Comparison of ENCODE assay signal across 8 mouse cellular contexts in the genomic region with DNA sequence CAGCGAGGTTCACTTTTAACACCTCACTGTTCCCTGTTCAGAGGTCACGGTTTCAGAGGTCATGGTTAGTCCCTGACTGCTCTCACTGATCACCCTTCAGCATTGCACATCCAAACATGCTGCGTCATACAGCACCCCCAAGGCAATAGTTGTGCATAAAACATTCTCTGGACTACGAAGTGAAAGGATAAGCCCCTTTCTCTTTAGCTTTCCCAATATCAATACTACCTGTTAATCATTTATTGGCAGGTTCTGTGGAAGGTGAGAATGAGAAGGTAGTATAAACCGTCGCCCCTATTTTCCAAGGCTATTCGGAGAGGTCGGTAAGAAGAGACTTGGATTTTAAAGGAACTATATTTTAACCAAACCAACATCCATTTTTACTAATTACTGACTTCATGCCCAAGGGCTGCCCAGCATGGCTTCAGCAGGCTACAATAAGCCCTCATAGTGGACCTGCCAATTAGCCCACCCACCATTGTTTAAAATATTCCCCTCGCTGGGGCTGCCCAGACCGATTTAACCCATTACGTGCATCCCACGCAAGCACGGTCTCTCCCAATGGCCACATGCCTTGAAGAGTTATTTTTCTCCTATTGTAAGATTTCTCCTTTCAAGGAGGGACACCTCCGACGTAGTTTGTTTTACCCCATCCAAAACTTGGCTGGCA. TPM values are rescaled to one million over a fixed set of nuclear protein-coding genes. Genes with fewer than 3 reads are reported as not detected.
DNase-seq lines count a peak whose midpoint lies in the region; ATAC-seq and TF ChIP-seq lines count a peak whose summit lies in the region.

No protein-coding gene starts in this region.

- no peak overlapping the region for H3K27ac ChIP-seq in neural tube, embryonic 11.5 days (ENCODE audit: low read depth, low read length)
- peak overlapping the region; percentile 48; the same call in 1 of the 2 replicates for H3K27ac ChIP-seq in heart, embryonic 16.5 days (ENCODE audit: low read length)
- H3K27ac ChIP-seq in limb, embryonic 14.5 days (replicated peaks; ENCODE audit: low read depth, low read length), result peak overlapping the region; percentile 33
- no peak overlapping the region for H3K27ac ChIP-seq in neural tube, embryonic 14.5 days (ENCODE audit: low read depth, low read length)

- H3K4me3 ChIP-seq in neural tube, embryonic 11.5 days (ENCODE audit: low read depth, low read length), result peak overlapping the region; percentile 57
- peak overlapping the region; percentile 93 for H3K4me3 ChIP-seq in heart, embryonic 16.5 days (ENCODE audit: low read length)
- H3K4me3 ChIP-seq in limb, embryonic 14.5 days (replicated peaks; ENCODE audit: low read length), result peak overlapping the region; percentile 73
- H3K4me3 ChIP-seq in neural tube, embryonic 14.5 days (ENCODE audit: low read depth, low read length), result peak overlapping the region; percentile 71

- H3K4me1 ChIP-seq in neural tube, embryonic 11.5 days (ENCODE audit: control insufficient read depth, insufficient read depth, low read length), result no peaks in the 10 kb centered on the region
- no peaks in the 10 kb centered on the region for H3K4me1 ChIP-seq in heart, embryonic 16.5 days (ENCODE audit: control insufficient read depth, insufficient read depth, low read length)
- 0 out of 2 replicates have a peak, but pooled peaks cover 7% of the 10 kb centered on the region for H3K4me1 ChIP-seq in limb, embryonic 14.5 days (ENCODE audit: control insufficient read depth, insufficient read depth, low read length)
- H3K4me1 ChIP-seq in neural tube, embryonic 14.5 days (ENCODE audit: control insufficient read depth, insufficient read depth, low read length), result no peaks in the 10 kb centered on the region

- no peaks in the 10 kb centered on the region for H3K9me3 ChIP-seq in neural tube, embryonic 11.5 days (ENCODE audit: control insufficient read depth, low read length)
- no peaks in the 10 kb centered on the region for H3K9me3 ChIP-seq in heart, embryonic 16.5 days (replicated peaks; ENCODE audit: control insufficient read depth, low read length)
- no peaks in the 10 kb centered on the region for H3K9me3 ChIP-seq in limb, embryonic 14.5 days (ENCODE audit: control insufficient read depth, low read length)
- no peaks in the 10 kb centered on the region for H3K9me3 ChIP-seq in neural tube, embryonic 14.5 days (ENCODE audit: control insufficient read depth, low read length)

- no peak for TF ChIP-seq POLR2A in limb, embryonic 14.5 days (IDR thresholded peaks at IDR 0.05; ENCODE audit: borderline replicate concordance, extremely low read depth, insufficient read depth, insufficient read length)

- H3K36me3 ChIP-seq in neural tube, embryonic 11.5 days (ENCODE audit: control insufficient read depth, insufficient read depth, low read length), result no peaks in the 10 kb centered on the region
- H3K36me3 ChIP-seq in heart, embryonic 16.5 days (ENCODE audit: control insufficient read depth, insufficient read depth), result no peaks in the 10 kb centered on the region
- H3K36me3 ChIP-seq in limb, embryonic 14.5 days (ENCODE audit: control insufficient read depth, insufficient read depth, low read length), result no peaks in the 10 kb centered on the region
- no peaks in the 10 kb centered on the region for H3K36me3 ChIP-seq in neural tube, embryonic 14.5 days (ENCODE audit: control insufficient read depth, insufficient read depth, low read length)

- H3K27me3 ChIP-seq in neural tube, embryonic 11.5 days (ENCODE audit: control insufficient read depth, insufficient read depth, low read length), result no peaks in the 10 kb centered on the region
- H3K27me3 ChIP-seq in heart, embryonic 16.5 days (ENCODE audit: control insufficient read depth, insufficient read depth, low read length), result no peaks in the 10 kb centered on the region
- no peaks in the 10 kb centered on the region for H3K27me3 ChIP-seq in limb, embryonic 14.5 days (ENCODE audit: control insufficient read depth, insufficient read depth, low read length)
- H3K27me3 ChIP-seq in neural tube, embryonic 14.5 days (ENCODE audit: control insufficient read depth, insufficient read depth, low read length), result no peaks in the 10 kb centered on the region

- 9% methylated on average over 15 of the region's 15 CpGs for WGBS in neural tube, embryonic 11.5 days
- 12% methylated on average over 15 of the region's 15 CpGs for WGBS in heart, embryonic 16.5 days
- 8% methylated on average over 15 of the region's 15 CpGs for WGBS in limb, embryonic 14.5 days
- 6% methylated on average over 15 of the region's 15 CpGs for WGBS in neural tube, embryonic 14.5 days

- peak; percentile 75 for ATAC-seq in neural tube, embryonic 11.5 days (ENCODE audit: insufficient read depth, low FRiP score, low TSS enrichment)
- peak; percentile 23; the same call in 1 of the 2 replicates for ATAC-seq in heart, embryonic 16.5 days (replicated peaks; ENCODE audit: extremely low read depth, insufficient read depth, low FRiP score)
- ATAC-seq in limb, embryonic 14.5 days (ENCODE audit: low FRiP score, low read depth), result peak; percentile 45
- peak; percentile 76; the same call in 1 of the 2 replicates for ATAC-seq in neural tube, embryonic 14.5 days (ENCODE audit: low read depth)

- H3K9ac ChIP-seq in neural tube, embryonic 11.5 days (ENCODE audit: low read length), result peak overlapping the region; percentile 71
- peak overlapping the region; percentile 88 for H3K9ac ChIP-seq in heart, embryonic 16.5 days (ENCODE audit: low read length)
- H3K9ac ChIP-seq in limb, embryonic 14.5 days (ENCODE audit: low read depth, low read length, severe bottlenecking), result peak overlapping the region; percentile 78
- H3K9ac ChIP-seq in neural tube, embryonic 14.5 days (replicated peaks; ENCODE audit: low read depth, low read length), result peak overlapping the region; percentile 49; the same call in 1 of the 2 replicates

- H3K4me2 ChIP-seq in neural tube, embryonic 11.5 days (ENCODE audit: low read depth), result peak overlapping the region; percentile 61
- H3K4me2 ChIP-seq in heart, embryonic 16.5 days (ENCODE audit: low read depth, low read length), result peak overlapping the region; percentile 88
- H3K4me2 ChIP-seq in limb, embryonic 14.5 days (replicated peaks; ENCODE audit: low read depth, low read length, severe bottlenecking), result peak overlapping the region; percentile 57
- H3K4me2 ChIP-seq in neural tube, embryonic 14.5 days (ENCODE audit: low read depth, low read length), result peak overlapping the region; percentile 58

- DNase-seq in neural tube, embryonic 11.5 days (ENCODE audit: low spot score), result no peak
- no peak for DNase-seq in neural tube, embryonic 10.5 days (ENCODE audit: extremely low spot score, low spot score)
- peak; percentile 49 for DNase-seq in c-Kit-positive CD71-positive TER-119-negative erythroid progenitor cells, embryonic 14.5 days (ENCODE audit: low read depth)
- peak; percentile 4 for DNase-seq in limb, embryonic 14.5 days (ENCODE audit: low spot score)
- DNase-seq in frontal cortex, postnatal 14 days (ENCODE audit: low spot score in 2 of 2), result no peak
- no peak for DNase-seq in cerebellum, adult 18-20 months

RNA-seq across cellular contexts. Expression of gene Nudt12, which starts 0.6 kb away (rescaled TPM):
- 5.3 and 6.6 TPM in 2 replicates for polyA plus RNA-seq in neural tube, embryonic 11.5 days (2014; fragmentation: Nextera tagmentation; extraction: Ambion mirVana)
- polyA plus RNA-seq in heart, embryonic 16.5 days (2015; fragmentation: Nextera tagmentation; extraction: Ambion mirVana), result 5.7 and 5.8 TPM in 2 replicates
- polyA plus RNA-seq in limb, embryonic 14.5 days (2012; rRNA removed), result 4.8 and 4.9 TPM in 2 replicates
- polyA plus RNA-seq in limb, embryonic 14.5 days (2014; fragmentation: Nextera tagmentation; extraction: Ambion mirVana), result 4.9 and 6.1 TPM in 2 replicates
- 4.4 and 6.1 TPM in 2 replicates for polyA plus RNA-seq in neural tube, embryonic 14.5 days (2014; fragmentation: Nextera tagmentation; extraction: Ambion mirVana)

RNA-seq across cellular contexts. Expression of gene Pdzph1, which starts 21.4 kb away (rescaled TPM):
- polyA plus RNA-seq in neural tube, embryonic 11.5 days (2014; fragmentation: Nextera tagmentation; extraction: Ambion mirVana), result 8.6 and 10.9 TPM in 2 replicates
- not detected in 2 replicates for polyA plus RNA-seq in heart, embryonic 16.5 days (2015; fragmentation: Nextera tagmentation; extraction: Ambion mirVana)
- polyA plus RNA-seq in limb, embryonic 14.5 days (2012; rRNA removed), result 0.17 and 0.29 TPM in 2 replicates
- polyA plus RNA-seq in limb, embryonic 14.5 days (2014; fragmentation: Nextera tagmentation; extraction: Ambion mirVana), result not detected in 2 replicates
- polyA plus RNA-seq in neural tube, embryonic 14.5 days (2014; fragmentation: Nextera tagmentation; extraction: Ambion mirVana), result 0.29 and 0.52 TPM in 2 replicates

Comparison
In these comparisons a context has a peak if more than half of its experiments do, and no peak if none do; other contexts are left out.
1. ATAC-seq: peak in every context shown above with its lines; median percentile 76 in neural tube, embryonic 14.5 days; 75 in neural tube, embryonic 11.5 days; 45 in limb, embryonic 14.5 days; 23 in heart, embryonic 16.5 days.
2. DNase-seq: peak in c-Kit-positive CD71-positive TER-119-negative erythroid progenitor cells, embryonic 14.5 days (single experiment) and limb, embryonic 14.5 days (single experiment); none in neural tube, embryonic 11.5 days (single experiment), neural tube, embryonic 10.5 days (single experiment), frontal cortex, postnatal 14 days (0 of 2) and cerebellum, adult 18-20 months (0 of 2).
3. H3K27ac ChIP-seq: peak in heart, embryonic 16.5 days (single experiment) and limb, embryonic 14.5 days (single experiment); none in neural tube, embryonic 11.5 days (single experiment) and neural tube, embryonic 14.5 days (single experiment).
4. Peak in every context shown above with its lines, with median percentiles within 50 percentile points of each other: H3K4me2 ChIP-seq, H3K4me3 ChIP-seq and H3K9ac ChIP-seq.